In the genomic region with DNA sequence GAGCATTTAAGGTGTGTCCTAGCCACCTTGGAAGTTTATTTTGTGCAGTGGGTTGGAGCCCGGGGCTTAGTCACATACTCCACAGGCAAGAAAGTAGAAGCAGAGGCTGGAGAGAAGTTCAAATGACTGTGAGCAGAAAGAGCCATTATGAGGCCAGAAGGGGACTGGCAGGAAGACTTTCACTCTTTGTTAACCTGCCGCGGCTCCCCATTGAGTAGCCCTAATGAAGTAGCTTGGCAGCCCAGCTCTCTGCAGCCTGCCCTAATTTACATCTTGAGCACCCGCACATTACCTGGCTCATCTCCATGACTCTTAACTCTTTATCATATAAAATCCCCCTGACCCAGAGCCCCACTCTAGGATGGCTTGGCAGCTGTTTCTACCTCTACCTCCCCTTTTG, we compare ENCODE assay signal across 9 mouse cellular contexts. TPM values are rescaled to one million over a fixed set of nuclear protein-coding genes. Genes with fewer than 3 reads are reported as not detected.
A peak's percentile ranks its signal among the peaks of the same experiment; 100 is the strongest.
DNase-seq lines count a peak whose midpoint lies in the region; ATAC-seq and TF ChIP-seq lines count a peak whose summit lies in the region.
"Had no signal": no experiment of that assay in that cellular context is flagged by ENCODE, and none has a peak within 500 bp of the region (broad histone marks: within the 10 kb centered on the region; RNA-seq: fewer than 3 reads in every experiment).

No protein-coding gene starts in this region.

- H3K4me2 ChIP-seq in intestine, embryonic 14.5 days (ENCODE audit: low read length), result peak overlapping the region; percentile 90
- no peak overlapping the region for H3K4me2 ChIP-seq in intestine, postnatal 0 days (replicated peaks; ENCODE audit: low read depth)
- H3K4me2 ChIP-seq in hindbrain, embryonic 11.5 days (replicated peaks; ENCODE audit: low read depth, low read length), result peak overlapping the region; percentile 86
- peak overlapping the region; percentile 95 for H3K4me2 ChIP-seq in midbrain, embryonic 15.5 days

- peaks cover 29% of the 10 kb centered on the region for H3K36me3 ChIP-seq in intestine, embryonic 14.5 days (ENCODE audit: control insufficient read depth, insufficient read depth, low read length)
- H3K36me3 ChIP-seq in intestine, postnatal 0 days (ENCODE audit: control insufficient read depth, insufficient read depth), result no peaks in the 10 kb centered on the region
- H3K36me3 ChIP-seq in hindbrain, embryonic 11.5 days (ENCODE audit: control insufficient read depth, insufficient read depth, low read length), result 0 out of 2 replicates have a peak, but pooled peaks cover 4% of the 10 kb centered on the region
- H3K36me3 ChIP-seq in midbrain, embryonic 15.5 days (replicated peaks), result peaks cover under 1% of the 10 kb centered on the region; the same call in 1 of the 2 replicates

- 18% methylated on average over 4 of the region's 4 CpGs for WGBS in intestine, embryonic 14.5 days
- WGBS in intestine, postnatal 0 days, result 33% methylated on average over 4 of the region's 4 CpGs
- WGBS in hindbrain, embryonic 11.5 days, result 9% methylated on average over 4 of the region's 4 CpGs
- WGBS in midbrain, embryonic 15.5 days, result 3% methylated on average over 4 of the region's 4 CpGs

- H3K9me3 ChIP-seq in intestine, embryonic 14.5 days (ENCODE audit: control insufficient read depth, low read length), result no peaks in the 10 kb centered on the region
- H3K9me3 ChIP-seq in intestine, postnatal 0 days (ENCODE audit: control insufficient read depth), result no peaks in the 10 kb centered on the region
- H3K9me3 ChIP-seq in hindbrain, embryonic 11.5 days (ENCODE audit: control insufficient read depth, low read length), result no peaks in the 10 kb centered on the region
- no peaks in the 10 kb centered on the region for H3K9me3 ChIP-seq in midbrain, embryonic 15.5 days

- H3K9ac ChIP-seq in intestine, embryonic 14.5 days (ENCODE audit: low read length), result peak overlapping the region; percentile 93
- H3K9ac ChIP-seq in intestine, postnatal 0 days (ENCODE audit: low read depth, low read length), result no peak overlapping the region
- H3K9ac ChIP-seq in hindbrain, embryonic 11.5 days (ENCODE audit: low read depth, low read length), result peak overlapping the region; percentile 100
- peak overlapping the region; percentile 98 for H3K9ac ChIP-seq in midbrain, embryonic 15.5 days

- ATAC-seq in intestine, embryonic 14.5 days (replicated peaks; ENCODE audit: low FRiP score, low TSS enrichment, low read depth), result no peak
- ATAC-seq in intestine, postnatal 0 days, result no peak
- no peak for ATAC-seq in hindbrain, embryonic 11.5 days (ENCODE audit: low FRiP score)
- no peak for ATAC-seq in midbrain, embryonic 15.5 days (replicated peaks)

- H3K27ac ChIP-seq in intestine, embryonic 14.5 days (ENCODE audit: low read depth), result no peak overlapping the region
- H3K27ac ChIP-seq in intestine, postnatal 0 days (ENCODE audit: low read depth, low read length), result no peak overlapping the region
- no peak overlapping the region for H3K27ac ChIP-seq in hindbrain, embryonic 11.5 days (ENCODE audit: low read depth, low read length)
- peak overlapping the region; percentile 98 for H3K27ac ChIP-seq in midbrain, embryonic 15.5 days

- TF ChIP-seq CTCF in intestine, postnatal 0 days (IDR thresholded peaks at IDR 0.05; ENCODE audit: low read depth), result no peak

- DNase-seq in intestine, embryonic 14.5 days (ENCODE audit: low spot score), result no peak
- DNase-seq in cerebellum, adult 9-11 months, result peak; percentile 75
- DNase-seq in hindbrain, embryonic 11.5 days (ENCODE audit: low spot score), result no peak
- DNase-seq in thymus, postnatal 0 days (ENCODE audit: low spot score), result no peak
- DNase-seq in thymus, adult 18-20 months, result no peak
- DNase-seq in thymus, postnatal 4 days, result no peak
- DNase-seq: kidney, adult 11 months had no signal

- H3K27me3 ChIP-seq in intestine, embryonic 14.5 days (replicated peaks; ENCODE audit: control insufficient read depth, insufficient read depth, low read length), result no peaks in the 10 kb centered on the region
- H3K27me3 ChIP-seq in intestine, postnatal 0 days (replicated peaks; ENCODE audit: control insufficient read depth, insufficient read depth, low read length), result no peaks in the 10 kb centered on the region
- H3K27me3 ChIP-seq in hindbrain, embryonic 11.5 days (ENCODE audit: control insufficient read depth, insufficient read depth, low read length), result no peaks in the 10 kb centered on the region
- H3K27me3 ChIP-seq in midbrain, embryonic 15.5 days (replicated peaks), result no peaks in the 10 kb centered on the region

- H3K4me1 ChIP-seq in intestine, embryonic 14.5 days (replicated peaks; ENCODE audit: control insufficient read depth, insufficient read depth, low read length), result peaks cover 23% of the 10 kb centered on the region
- H3K4me1 ChIP-seq in intestine, postnatal 0 days (replicated peaks; ENCODE audit: control insufficient read depth, insufficient read depth, low read length), result no peaks in the 10 kb centered on the region
- H3K4me1 ChIP-seq in hindbrain, embryonic 11.5 days (replicated peaks; ENCODE audit: control insufficient read depth, insufficient read depth, low read length), result peaks cover 9% of the 10 kb centered on the region
- H3K4me1 ChIP-seq in midbrain, embryonic 15.5 days, result peaks cover 66% of the 10 kb centered on the region

- H3K4me3 ChIP-seq in intestine, embryonic 14.5 days (ENCODE audit: low read depth, low read length), result peak overlapping the region; percentile 70
- H3K4me3 ChIP-seq in intestine, postnatal 0 days (ENCODE audit: low read depth, low read length), result no peak overlapping the region
- peak overlapping the region; percentile 95 for H3K4me3 ChIP-seq in hindbrain, embryonic 11.5 days (ENCODE audit: low read depth, low read length)
- H3K4me3 ChIP-seq in midbrain, embryonic 15.5 days, result peak overlapping the region; percentile 79

RNA-seq across cellular contexts. Expression of a gene that starts 2.2 kb away (rescaled TPM):
- 33.8 and 34.2 TPM in 2 replicates for polyA plus RNA-seq in intestine, embryonic 14.5 days (2014; fragmentation: Nextera tagmentation; extraction: Ambion mirVana)
- polyA plus RNA-seq in intestine, postnatal 0 days (2015; fragmentation: Nextera tagmentation; extraction: Ambion mirVana), result 3.6 and 4.4 TPM in 2 replicates
- 137 and 161 TPM in 2 replicates for polyA plus RNA-seq in hindbrain, embryonic 11.5 days (2014; fragmentation: Nextera tagmentation; extraction: Ambion mirVana)
- polyA plus RNA-seq in midbrain, embryonic 15.5 days (2015; fragmentation: Nextera tagmentation; extraction: Ambion mirVana), result 333 and 359 TPM in 2 replicates
- polyA plus RNA-seq in thymus, postnatal 0 days (2015; fragmentation: Nextera tagmentation; extraction: Ambion mirVana), result 17.9 and 19.1 TPM in 2 replicates
